Mouse (Mus musculus) c-Kit-negative CD71-positive TER-119-positive erythroid progenitor cells, embryonic 14.5 days (primary cell): ENCODE measurements around the gene Clcn1.

ENCODE experiments used
- DNase-seq: peaks from one replicate; pipeline ENCODE4 v3.0.0-alpha.2; 2013; ENCODE audit warnings: low read depth, low spot score

The Clcn1 gene

DNA sequence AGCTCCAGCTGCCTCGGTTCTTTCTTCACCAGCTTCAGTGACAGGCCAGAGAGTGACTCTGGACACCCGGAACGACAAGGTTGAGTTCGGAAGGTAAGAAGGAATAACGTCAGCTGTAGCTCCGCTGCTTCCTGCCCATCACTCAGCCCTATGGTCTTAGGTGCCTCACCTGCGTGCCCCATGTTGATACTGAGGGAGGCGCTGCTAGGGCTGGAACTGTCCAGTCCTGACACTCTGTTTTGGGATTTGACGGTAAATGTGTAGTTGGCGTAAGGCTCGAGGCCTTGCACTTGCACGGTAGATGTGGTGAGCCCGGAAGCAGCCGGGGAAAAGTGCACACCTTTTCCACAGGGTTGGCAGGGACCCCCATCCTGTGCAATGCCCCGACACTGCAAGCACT is 78.1 kb downstream of the Clcn1 start:
- no peak for DNase-seq

DNA sequence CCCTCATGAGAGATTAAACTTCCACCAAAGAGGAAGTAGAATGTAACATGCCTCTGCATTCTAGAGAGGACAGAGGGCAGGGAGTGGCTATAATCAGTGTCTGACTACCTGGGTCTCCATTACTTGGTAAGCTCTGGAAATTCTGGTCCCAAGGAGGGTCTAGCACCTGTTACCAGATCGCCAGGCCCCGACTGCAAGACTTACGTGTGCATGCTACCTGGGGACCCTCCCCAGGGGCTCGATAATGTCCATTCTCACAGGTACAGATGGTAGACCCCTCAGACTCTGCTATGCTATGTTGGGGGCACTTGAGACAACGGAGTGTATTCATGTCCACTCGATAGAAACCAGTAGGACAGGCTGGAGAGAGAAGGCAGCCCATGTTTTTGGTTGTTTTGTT is 78.7 kb downstream of the Clcn1 start:
- no peak for DNase-seq
